Mouse (Mus musculus): Measurements from ENCODE around the gene Dennd4b. TPM values are rescaled to one million over a fixed set of nuclear protein-coding genes. Genes with fewer than 3 reads are reported as not detected.

The Dennd4b gene
- polyA plus RNA-seq, 1 experiment, result 104 TPM

DNA sequence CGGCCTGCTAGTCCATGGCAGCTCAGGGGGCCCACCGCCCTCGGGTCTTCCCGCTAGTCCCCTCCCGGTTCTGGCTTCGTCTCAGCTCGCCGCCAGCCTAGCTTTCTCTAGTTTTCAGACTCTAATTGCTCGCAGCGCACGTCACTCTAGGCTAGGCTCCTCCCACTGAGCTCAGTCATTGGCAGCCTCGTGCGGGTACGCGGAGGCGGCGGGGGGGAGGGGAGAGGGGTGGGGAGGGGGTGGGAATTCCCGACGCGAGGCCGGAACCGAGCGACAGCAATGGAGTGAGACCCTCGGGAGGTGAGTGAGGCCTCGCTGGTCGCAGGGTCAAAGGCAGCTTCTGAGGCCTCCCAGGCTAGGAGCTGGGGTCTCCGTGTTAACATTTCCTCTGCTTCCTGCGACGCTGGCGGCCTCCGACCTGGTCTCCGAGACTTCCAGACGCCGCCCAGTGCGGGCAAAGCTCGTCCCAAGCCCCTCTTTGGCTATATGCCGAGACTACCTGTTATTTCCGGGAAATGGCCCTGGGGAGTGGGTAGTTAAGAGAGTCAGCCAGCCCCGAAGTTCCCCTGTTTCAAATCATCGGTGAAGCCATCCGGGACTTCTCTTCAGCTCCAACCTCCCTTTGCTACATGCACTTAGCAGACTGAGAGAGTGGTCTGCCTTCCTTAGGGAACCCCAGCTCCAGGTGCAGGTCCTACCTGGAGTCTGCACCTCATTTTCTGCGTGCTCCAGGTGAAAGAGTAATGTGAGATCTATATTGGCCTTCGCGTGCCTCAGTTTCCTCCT, 16.8 kb upstream of the Dennd4b start, which contains the start of gene Slc39a1:
Slc39a1 (plus strand) TSS at position 213 of the 786 bp plus-strand sequence.
- TF ChIP-seq GATA1 (IDR thresholded peaks at IDR 0.05; ENCODE audit: low read length), result no peak

DNA sequence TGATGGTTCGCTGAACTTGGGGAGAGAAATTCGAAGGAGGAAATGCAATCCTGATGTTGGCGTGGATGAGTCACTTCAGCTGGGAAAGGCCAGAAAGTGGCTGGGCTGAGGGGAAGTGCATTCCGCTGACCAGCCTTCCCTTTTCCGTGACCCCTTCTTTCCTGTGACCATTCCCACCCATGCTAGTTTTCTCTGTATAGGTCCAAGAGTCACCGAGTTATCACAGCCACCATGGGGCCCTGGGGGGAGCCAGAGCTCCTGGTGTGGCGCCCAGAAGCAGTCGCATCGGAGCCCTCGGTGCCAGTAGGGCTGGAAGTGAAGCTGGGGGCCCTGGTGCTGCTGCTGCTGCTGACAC, 16.3 kb upstream of the Dennd4b start:
- TF ChIP-seq GATA1 (IDR thresholded peaks at IDR 0.05; ENCODE audit: low read length), result no peak

DNA sequence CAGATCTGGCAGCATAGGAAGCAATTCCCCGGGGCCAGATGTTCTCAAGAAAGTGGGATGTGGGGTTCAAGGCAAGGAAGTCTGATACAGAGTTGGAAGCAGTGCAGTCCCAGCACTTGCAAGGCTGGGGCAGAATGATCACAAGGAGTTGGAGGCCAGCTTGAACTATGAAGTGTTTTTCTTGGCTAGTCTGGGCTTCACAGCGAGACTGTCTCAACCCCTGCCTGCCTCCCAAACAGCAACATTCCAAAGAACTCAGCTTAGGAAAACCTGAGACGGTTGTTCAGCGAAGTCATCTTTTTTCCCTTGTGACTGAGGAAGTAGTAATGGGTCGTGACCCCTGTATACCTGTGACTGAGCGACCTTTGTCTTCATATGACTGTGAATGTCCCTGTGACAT, 14.2 kb upstream of the Dennd4b start:
- TF ChIP-seq GATA1 (IDR thresholded peaks at IDR 0.05; ENCODE audit: low read length), result no peak

DNA sequence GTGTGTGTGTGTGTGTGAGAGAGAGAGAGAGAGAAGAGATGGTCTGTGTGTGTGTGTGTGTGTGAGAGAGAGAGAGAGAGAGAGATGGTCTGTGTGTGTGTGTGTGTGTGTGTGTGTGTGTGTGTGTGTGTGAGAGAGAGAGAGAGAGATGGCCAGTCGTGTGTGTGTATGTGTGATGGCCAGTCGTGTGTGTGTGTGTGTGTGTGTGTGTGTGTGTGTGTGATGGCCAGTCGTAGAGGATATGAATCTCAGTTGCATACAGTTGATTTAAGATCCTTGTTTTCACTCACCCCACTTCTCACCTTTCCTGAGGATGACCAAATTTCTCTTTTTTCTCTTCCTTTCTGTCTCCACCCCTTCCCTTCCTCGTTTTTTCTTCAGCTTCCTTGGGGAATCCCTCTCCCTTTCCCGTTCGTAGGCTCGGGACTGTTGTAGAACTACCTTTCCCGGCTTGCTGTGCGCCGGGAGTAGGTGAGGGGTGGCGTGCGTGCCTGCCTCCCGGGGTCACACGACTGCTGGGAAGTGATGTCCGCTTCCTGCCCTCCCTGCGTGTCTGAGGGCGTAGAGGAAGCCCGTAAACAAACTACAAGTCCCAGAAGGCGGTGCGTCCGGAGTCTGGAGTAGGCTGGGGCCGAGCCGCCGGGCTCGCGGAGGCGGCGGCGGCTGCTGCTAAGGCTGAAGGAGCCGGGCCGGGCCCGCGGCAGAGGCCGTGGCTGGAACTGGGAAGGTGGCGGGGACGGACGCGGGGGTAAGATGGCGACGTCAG, 11.1 kb upstream of the Dennd4b start, which contains the start of gene Crtc2:
Crtc2 (plus strand) TSS at position 511 of the 766 bp plus-strand sequence.
- no peak for TF ChIP-seq GATA1 (IDR thresholded peaks at IDR 0.05; ENCODE audit: low read length)

DNA sequence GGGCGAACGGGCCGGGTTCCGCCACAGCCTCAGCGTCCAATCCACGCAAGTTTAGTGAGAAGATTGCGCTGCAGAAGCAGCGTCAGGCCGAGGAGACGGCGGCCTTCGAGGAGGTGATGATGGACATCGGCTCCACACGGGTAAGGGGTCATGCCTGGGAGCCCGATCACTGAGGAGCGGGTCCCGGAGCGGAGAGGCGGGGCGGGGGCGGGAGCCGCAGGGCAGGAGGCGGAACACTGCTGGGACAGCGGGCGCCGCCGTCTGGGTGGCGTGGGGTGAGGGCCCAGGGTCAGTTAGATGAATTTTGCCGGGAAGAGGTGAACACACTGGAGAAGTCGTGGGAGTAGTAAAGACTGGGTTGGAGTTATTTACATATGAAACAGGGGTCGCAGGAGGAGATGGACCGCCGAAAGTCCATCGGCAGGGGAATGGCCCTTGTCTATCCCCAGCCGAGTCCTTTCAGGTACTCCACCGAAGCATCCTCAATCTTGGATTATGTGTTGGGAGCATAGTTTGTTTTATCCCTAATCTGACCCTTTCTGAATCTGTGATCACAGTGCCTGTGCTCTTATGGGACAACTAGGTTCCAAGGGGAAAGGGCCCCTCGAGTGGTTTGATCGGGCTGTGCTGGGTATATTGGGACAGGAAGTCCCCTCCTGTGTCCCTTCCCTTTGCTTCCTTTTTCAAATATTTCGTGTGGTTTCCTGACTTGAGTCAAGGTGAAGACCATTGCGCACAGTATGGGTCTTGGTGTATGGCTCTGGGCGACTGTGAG, 10.4 kb upstream of the Dennd4b start:
- TF ChIP-seq GATA1 (IDR thresholded peaks at IDR 0.05; ENCODE audit: low read length), result no peak

DNA sequence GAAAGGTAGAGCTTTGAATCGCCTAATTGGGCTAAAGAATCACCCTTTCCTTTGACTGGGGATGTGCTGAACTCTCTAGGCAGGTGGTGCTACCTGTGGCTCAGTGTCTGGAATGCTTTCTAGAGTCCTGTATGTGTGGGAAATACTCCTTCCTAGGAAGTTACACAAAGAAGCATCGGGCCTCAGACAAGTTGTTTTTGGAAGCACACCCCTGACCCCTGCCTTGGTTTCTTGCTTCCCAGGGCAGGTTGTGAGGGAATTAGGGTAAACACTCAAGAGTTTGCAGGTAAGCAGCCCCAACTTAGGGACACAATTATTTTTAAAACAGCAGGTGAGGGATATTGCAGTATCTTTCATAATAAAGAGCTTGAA, 9.8 kb upstream of the Dennd4b start:
- no peak for TF ChIP-seq GATA1 (IDR thresholded peaks at IDR 0.05; ENCODE audit: low read length)

DNA sequence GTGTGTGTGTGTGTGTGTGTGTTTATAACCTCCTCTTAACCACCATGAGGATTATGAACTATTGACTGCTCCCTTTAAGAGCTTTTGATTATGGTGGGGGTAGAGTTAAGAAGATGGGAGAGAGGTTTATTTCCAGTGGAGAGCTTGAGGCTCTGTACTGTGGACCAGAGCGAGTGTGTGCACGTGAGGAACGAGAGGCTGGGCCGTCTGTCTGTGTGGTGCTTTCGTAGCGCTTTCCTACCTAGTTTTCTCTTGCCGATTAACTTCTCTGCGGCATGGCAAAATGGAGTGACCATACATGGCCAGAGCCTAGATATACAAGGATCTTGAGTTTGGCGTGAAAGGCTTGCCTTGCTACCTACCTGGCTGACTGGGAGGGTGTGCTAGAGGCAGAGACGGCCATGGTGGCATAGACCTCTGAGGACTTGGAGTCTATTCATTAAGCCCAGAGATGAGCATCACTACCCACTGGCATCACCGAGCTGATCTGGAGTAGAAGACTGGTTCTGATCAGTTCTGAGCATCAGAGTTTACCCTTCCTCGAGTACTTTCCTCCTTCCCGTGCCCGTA, 9.1 kb upstream of the Dennd4b start:
- TF ChIP-seq GATA1 (IDR thresholded peaks at IDR 0.05; ENCODE audit: low read length), result no peak

DNA sequence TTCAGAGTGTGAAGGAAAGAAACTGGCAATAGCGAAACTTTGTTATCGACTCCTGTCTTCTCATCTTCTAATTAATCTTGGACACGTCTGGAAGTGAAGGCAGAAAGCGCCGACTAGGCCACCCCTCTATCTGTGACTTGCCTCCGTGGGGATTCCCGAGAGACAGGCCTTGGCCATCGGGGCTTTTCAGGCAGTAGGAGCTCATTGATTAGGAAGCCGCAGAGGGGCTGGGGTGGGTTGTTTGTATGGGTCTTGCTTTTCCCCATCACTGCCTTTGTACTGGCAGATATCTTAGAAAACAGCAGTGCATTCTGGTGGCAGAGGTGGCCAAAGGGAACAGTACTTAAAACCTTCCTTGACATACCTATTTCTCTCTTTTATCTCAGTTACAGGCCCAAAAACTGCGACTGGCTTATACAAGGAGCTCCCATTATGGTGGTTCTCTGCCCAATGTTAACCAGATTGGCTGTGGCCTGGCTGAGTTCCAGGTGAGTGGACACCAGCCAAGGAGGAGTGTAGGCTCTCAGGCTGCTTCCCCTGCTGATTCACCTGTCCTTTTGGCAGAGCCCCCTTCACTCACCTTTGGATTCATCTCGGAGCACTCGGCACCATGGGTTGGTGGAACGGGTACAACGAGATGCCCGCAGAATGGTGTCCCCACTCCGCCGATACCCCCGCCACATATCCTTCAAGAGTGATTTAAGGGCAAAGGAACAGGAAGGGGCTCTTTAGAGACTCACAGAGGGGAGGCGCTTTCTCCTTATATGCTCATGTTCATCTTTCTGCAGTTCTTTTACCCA, 8.1 kb upstream of the Dennd4b start:
- no peak for TF ChIP-seq GATA1 (IDR thresholded peaks at IDR 0.05; ENCODE audit: low read length)

DNA sequence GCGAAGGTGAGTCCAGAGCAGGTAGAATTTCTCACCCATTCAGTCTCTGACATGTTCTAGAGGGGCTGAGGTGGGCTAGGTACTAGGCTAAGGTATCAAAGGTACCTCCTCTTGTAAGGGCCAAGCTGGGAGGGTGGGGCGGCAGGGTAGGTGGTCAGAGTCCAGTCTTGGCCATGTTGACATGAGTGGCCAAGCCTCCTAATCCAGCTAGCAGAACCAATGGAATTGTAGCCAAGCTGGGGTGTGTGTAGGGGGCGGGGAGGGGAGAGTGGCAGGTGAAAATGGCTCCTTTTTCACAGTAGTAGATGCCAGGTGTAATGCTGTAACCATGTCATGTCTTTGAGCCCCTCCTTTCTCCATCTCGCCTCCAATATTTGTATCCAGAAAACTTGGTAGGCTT, 6.5 kb upstream of the Dennd4b start:
- TF ChIP-seq GATA1 (IDR thresholded peaks at IDR 0.05; ENCODE audit: low read length), result no peak

DNA sequence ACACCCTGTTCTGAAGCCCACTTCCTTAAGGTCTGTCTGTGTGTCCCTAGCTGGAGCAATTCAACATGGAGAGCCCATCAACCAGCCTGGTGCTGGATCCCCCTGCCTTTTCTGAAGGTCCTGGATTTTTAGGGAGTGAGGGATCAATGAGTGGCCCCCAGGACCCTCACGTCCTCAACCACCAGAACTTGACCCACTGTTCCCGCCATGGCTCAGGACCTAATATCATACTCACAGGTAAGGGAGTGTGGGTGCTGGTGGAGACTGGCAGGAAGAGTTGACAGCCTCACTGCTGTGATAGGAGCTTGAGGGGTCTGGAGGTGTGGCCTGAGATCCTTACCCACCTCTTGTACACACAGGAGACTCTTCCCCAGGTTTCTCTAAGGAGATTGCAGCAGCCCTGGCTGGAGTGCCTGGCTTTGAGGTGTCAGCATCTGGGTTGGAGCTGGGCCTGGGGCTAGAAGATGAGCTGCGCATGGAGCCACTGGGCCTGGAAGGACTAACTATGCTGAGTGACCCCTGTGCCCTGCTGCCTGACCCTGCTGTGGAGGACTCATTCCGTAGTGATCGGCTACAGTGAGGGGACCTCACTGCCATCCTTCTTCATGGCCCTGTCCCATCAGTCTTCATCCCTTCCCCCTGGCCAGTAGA, 1.7 kb upstream of the Dennd4b start:
- TF ChIP-seq GATA1 (IDR thresholded peaks at IDR 0.05; ENCODE audit: low read length), result no peak

DNA sequence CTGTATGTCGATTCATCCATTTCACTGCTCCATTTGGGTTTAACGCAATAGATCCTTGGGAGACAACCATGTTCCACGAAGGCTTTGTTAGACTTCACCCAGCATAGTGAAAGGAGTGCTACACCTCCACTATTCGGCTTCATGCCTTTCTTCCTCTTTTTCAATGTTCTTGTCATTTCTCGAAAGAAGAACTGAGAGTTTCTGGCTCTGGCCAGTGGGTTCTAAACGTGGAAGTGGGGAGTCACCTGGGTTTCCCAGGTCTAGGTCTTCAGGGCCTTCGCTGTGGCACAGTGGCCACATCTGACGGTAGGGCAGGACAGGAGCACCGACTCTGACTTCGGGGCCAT, 325 bp upstream of the Dennd4b start:
- no peak for TF ChIP-seq GATA1 (IDR thresholded peaks at IDR 0.05; ENCODE audit: low read length)

DNA sequence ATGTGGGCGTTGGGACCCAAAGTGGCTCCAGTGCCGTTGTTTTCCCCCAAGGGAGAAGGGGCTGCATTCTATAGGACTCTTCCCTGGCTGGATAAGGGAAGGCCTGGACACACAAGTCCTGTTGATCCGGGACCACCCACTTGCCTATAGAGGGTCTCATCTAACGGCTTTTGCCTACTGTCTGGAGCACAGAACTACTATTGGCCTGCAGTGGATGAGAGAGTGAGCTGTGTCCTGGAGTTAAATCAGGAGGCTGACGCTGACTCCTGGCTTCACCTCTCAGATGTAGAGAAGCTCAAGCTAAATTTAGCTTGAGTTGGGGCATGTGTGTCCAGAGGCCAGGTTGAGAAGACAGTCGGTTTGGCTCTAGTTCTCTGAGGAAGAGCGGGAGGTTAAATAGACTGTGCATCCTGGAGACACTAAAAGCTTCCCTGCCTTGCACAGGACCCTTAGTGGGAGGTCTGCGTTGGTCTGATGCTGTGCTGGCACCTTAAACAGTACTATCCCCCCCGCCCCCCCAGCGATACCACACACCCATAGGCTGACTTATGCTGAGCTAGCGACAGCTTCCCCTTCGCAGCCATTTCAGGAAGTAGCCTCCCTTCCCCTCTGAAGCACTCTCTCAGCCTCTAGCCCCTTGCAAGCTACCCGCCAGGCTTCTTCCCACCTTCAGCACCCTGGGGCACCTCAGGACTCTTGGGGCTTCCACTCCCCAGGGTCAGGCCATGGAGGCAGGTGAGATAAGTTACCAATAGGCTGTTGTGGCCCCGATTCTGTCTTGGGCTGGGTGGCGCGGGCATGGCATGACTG, 1.2 kb downstream of the Dennd4b start:
- no peak for TF ChIP-seq GATA1 (IDR thresholded peaks at IDR 0.05; ENCODE audit: low read length)

DNA sequence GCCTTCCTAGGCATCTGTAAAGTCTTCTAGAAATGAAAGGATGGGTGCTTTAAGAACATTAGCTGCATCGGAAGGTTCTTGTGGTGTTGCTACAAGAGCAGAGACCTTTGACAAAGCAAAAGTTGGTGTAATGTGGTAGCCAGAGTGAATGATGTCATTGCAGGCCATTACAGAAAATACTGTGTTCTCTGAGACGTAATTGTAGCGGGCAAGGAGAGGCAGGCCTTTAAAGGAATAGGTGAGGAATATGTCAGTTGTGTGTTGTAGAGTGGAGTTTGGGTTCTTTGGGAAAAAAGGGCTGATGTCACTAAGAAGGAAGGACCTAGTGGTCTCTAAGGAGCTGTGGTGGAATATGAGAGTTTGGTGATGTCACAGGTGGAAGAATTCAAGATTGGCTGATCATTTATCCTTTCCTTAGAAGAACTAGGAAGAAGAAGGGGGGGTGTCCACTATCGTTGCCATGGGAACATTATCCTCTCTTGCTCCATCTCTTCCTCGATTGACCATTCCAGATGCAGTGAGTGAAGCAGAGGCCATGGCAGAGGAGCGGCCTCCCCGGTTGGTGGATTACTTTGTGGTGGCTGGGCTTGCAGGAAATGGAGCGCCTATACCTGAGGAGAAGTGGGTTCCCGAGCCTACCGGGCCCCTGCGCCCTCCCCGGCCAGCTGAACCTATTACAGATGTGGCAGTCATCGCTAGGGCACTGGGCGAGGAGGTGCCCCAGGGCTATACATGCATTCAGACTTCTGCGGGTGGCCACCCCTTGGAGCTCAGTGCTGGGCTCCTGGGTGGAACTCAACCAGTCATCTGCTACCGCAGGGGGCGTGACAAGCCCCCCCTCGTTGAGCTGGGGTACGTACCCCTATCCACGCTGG, 2.2 kb downstream of the Dennd4b start:
- TF ChIP-seq GATA1 (IDR thresholded peaks at IDR 0.05; ENCODE audit: low read length), result no peak

All from G1E-ER4 (cell line).